8 mouse cellular contexts compared by ENCODE assay signal in the genomic region with DNA sequence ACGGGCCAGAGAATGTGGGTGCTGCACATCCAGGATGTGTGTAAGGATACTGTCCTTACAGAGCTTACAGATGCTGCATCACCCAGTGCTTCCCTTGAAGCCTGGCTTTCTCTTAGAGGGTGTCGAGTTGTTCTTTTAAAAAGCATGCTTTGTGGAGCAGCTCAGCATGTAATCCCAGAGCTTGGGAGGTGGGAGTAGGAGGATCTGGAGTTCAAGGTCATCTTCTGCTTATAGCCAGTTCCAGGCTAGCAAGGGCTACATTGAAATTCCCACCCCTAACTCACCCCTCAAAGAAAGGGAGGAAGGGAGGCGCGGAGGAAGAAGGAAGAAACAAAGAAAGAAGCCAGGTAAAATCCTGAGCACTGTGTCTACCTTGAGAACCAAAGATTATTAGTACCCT.
DNase-seq lines count a peak whose midpoint lies in the region; ATAC-seq and TF ChIP-seq lines count a peak whose summit lies in the region.
"Had no signal": no experiment of that assay in that cellular context is flagged by ENCODE, and none has a peak within 500 bp of the region (broad histone marks: within the 10 kb centered on the region; RNA-seq: fewer than 3 reads in every experiment).

No protein-coding gene starts in this region.

- TF ChIP-seq CTCF in midbrain, postnatal 0 days (IDR thresholded peaks at IDR 0.05) = no peak

- 67% methylated on average over 4 of the region's 4 CpGs for WGBS in liver, embryonic 11.5 days
- WGBS in embryonic facial prominence, embryonic 13.5 days = 63% methylated on average over 4 of the region's 4 CpGs
- 79% methylated on average over 4 of the region's 4 CpGs for WGBS in intestine, embryonic 15.5 days
- 72% methylated on average over 4 of the region's 4 CpGs for WGBS in midbrain, postnatal 0 days

- H3K4me3 ChIP-seq in liver, embryonic 11.5 days (ENCODE audit: low read depth, low read length) = peak overlapping the region; percentile 35; the same call in 1 of the 2 replicates
- H3K4me3 ChIP-seq in embryonic facial prominence, embryonic 13.5 days = peak overlapping the region; percentile 34; the same call in 1 of the 2 replicates
- no peak overlapping the region for H3K4me3 ChIP-seq in intestine, embryonic 15.5 days (replicated peaks)
- H3K4me3 ChIP-seq in midbrain, postnatal 0 days (ENCODE audit: low read depth, low read length) = no peak overlapping the region

- H3K9ac ChIP-seq in liver, embryonic 11.5 days (ENCODE audit: low read depth, low read length) = no peak overlapping the region
- H3K9ac ChIP-seq in embryonic facial prominence, embryonic 13.5 days = 0 out of 2 replicates have a peak overlapping the region, but pooled peaks have one; percentile 61
- no peak overlapping the region for H3K9ac ChIP-seq in intestine, embryonic 15.5 days
- no peak overlapping the region for H3K9ac ChIP-seq in midbrain, postnatal 0 days (replicated peaks; ENCODE audit: low read length, poor library complexity, severe bottlenecking)

- no peaks in the 10 kb centered on the region; the same call in 1 of the 2 replicates for H3K4me1 ChIP-seq in liver, embryonic 11.5 days (replicated peaks; ENCODE audit: control insufficient read depth, insufficient read depth, low read length)
- H3K4me1 ChIP-seq in embryonic facial prominence, embryonic 13.5 days = peaks cover 9% of the 10 kb centered on the region; the same call in 1 of the 2 replicates
- H3K4me1 ChIP-seq in intestine, embryonic 15.5 days (replicated peaks) = peaks cover 11% of the 10 kb centered on the region; the same call in 1 of the 2 replicates
- no peaks in the 10 kb centered on the region; the same call in 1 of the 2 replicates for H3K4me1 ChIP-seq in midbrain, postnatal 0 days (ENCODE audit: insufficient read depth, low read length)

- H3K4me2 ChIP-seq in liver, embryonic 11.5 days = peak overlapping the region; percentile 69
- peak overlapping the region; percentile 65 for H3K4me2 ChIP-seq in embryonic facial prominence, embryonic 13.5 days
- H3K4me2 ChIP-seq in intestine, embryonic 15.5 days (replicated peaks) = peak overlapping the region; percentile 66
- 0 out of 2 replicates have a peak overlapping the region, but pooled peaks have one; percentile 56 for H3K4me2 ChIP-seq in midbrain, postnatal 0 days (ENCODE audit: low read depth, low read length, poor library complexity, severe bottlenecking)

- H3K36me3 ChIP-seq in liver, embryonic 11.5 days (ENCODE audit: control insufficient read depth, insufficient read depth, low read length) = no peaks in the 10 kb centered on the region
- no peaks in the 10 kb centered on the region for H3K36me3 ChIP-seq in embryonic facial prominence, embryonic 13.5 days
- H3K36me3 ChIP-seq in intestine, embryonic 15.5 days = no peaks in the 10 kb centered on the region
- H3K36me3 ChIP-seq in midbrain, postnatal 0 days (ENCODE audit: insufficient read depth, low read length) = no peaks in the 10 kb centered on the region

- H3K27me3 ChIP-seq in liver, embryonic 11.5 days (replicated peaks; ENCODE audit: control insufficient read depth, insufficient read depth, low read length) = peaks cover 7% of the 10 kb centered on the region; the same call in 1 of the 2 replicates
- peaks cover 10% of the 10 kb centered on the region for H3K27me3 ChIP-seq in embryonic facial prominence, embryonic 13.5 days
- H3K27me3 ChIP-seq in intestine, embryonic 15.5 days (replicated peaks) = no peaks in the 10 kb centered on the region
- H3K27me3 ChIP-seq in midbrain, postnatal 0 days (ENCODE audit: insufficient read depth, low read length) = no peaks in the 10 kb centered on the region
- H3K27me3 ChIP-seq: Patski had no signal

- no peak for DNase-seq in liver, embryonic 11.5 days (ENCODE audit: low spot score)
- no peak for DNase-seq in liver
- DNase-seq in midbrain, postnatal 0 days (ENCODE audit: low spot score) = no peak
- no peak for DNase-seq in thymus, postnatal 25 days
- DNase-seq in layer of hippocampus, adult 11-12 months (ENCODE audit: low spot score) = no peak

- H3K27ac ChIP-seq in liver, embryonic 11.5 days (ENCODE audit: low read depth, low read length) = no peak overlapping the region
- no peak overlapping the region for H3K27ac ChIP-seq in embryonic facial prominence, embryonic 13.5 days
- H3K27ac ChIP-seq in intestine, embryonic 15.5 days = no peak overlapping the region
- no peak overlapping the region for H3K27ac ChIP-seq in midbrain, postnatal 0 days (ENCODE audit: low read depth, low read length)

- ATAC-seq in liver, embryonic 11.5 days (replicated peaks; ENCODE audit: low FRiP score) = no peak
- no peak for ATAC-seq in embryonic facial prominence, embryonic 13.5 days (ENCODE audit: insufficient number of reproducible peaks, insufficient read depth, low FRiP score, low TSS enrichment, low read depth)
- ATAC-seq in intestine, embryonic 15.5 days = peak; percentile 10; the same call in 1 of the 2 replicates
- ATAC-seq in midbrain, postnatal 0 days (ENCODE audit: low FRiP score) = no peak
- ATAC-seq: Patski had no signal

- H3K9me3 ChIP-seq in liver, embryonic 11.5 days (ENCODE audit: control insufficient read depth, low read length) = no peaks in the 10 kb centered on the region
- no peaks in the 10 kb centered on the region for H3K9me3 ChIP-seq in embryonic facial prominence, embryonic 13.5 days
- no peaks in the 10 kb centered on the region for H3K9me3 ChIP-seq in intestine, embryonic 15.5 days
- H3K9me3 ChIP-seq in midbrain, postnatal 0 days (ENCODE audit: low read length) = no peaks in the 10 kb centered on the region

Comparison
In these comparisons a context has a peak if more than half of its experiments do, and no peak if none do; other contexts are left out.
1. H3K4me3 ChIP-seq: peak in liver, embryonic 11.5 days (single experiment) and embryonic facial prominence, embryonic 13.5 days (single experiment); none in intestine, embryonic 15.5 days (single experiment) and midbrain, postnatal 0 days (single experiment).
2. Peak in every context shown above with its lines, with median percentiles within 50 percentile points of each other: H3K4me2 ChIP-seq.